Mouse (Mus musculus) forebrain, embryonic 15.5 days (tissue): ENCODE results near the gene Golm1. TPM values are rescaled to one million over a fixed set of nuclear protein-coding genes. Genes with fewer than 3 reads are reported as not detected.
A peak's percentile ranks its signal among the peaks of the same experiment; 100 is the strongest.

Source experiments
- ATAC-seq: fragments of 200-750 bp; cut with Nextera tagmentation; replicated peaks from 2 replicates; pipeline ENCODE4 v1.8.0; 2017; ENCODE audit warnings: mild to moderate bottlenecking, moderate TSS enrichment, moderate library complexity
- H3K27ac ChIP-seq: fragments of 300-500 bp; sonication (generic); replicated peaks from 2 replicates; pipeline ENCODE4 v1.5.1; 2015; ENCODE audit warnings: mild to moderate bottlenecking, inconsistent platforms
- H3K27me3 ChIP-seq: fragments of 300-500 bp; sonication (generic); 2 replicates; pipeline ENCODE4 v1.6.1; 2015; ENCODE audit warnings: inconsistent platforms
- H3K36me3 ChIP-seq: fragments of 300-500 bp; sonication (generic); 2 replicates; pipeline ENCODE4 v1.6.1; 2015; ENCODE audit warnings: mild to moderate bottlenecking, inconsistent platforms
- H3K4me1 ChIP-seq: fragments of 300-500 bp; sonication (generic); 2 replicates; pipeline ENCODE4 v1.6.1; 2015; ENCODE audit warnings: inconsistent platforms
- H3K4me2 ChIP-seq: fragments of 300-500 bp; sonication (generic); replicated peaks from 2 replicates; pipeline ENCODE4 v1.6.1; 2015; ENCODE audit warnings: mild to moderate bottlenecking, inconsistent platforms
- H3K4me3 ChIP-seq: fragments of 300-500 bp; sonication (generic); 2 replicates; pipeline ENCODE4 v1.5.1; 2015; ENCODE audit warnings: mild to moderate bottlenecking, inconsistent platforms
- H3K9ac ChIP-seq: fragments of 300-500 bp; sonication (generic); replicated peaks from 2 replicates; pipeline ENCODE4 v1.6.1; 2015; ENCODE audit warnings: mild to moderate bottlenecking, inconsistent platforms
- H3K9me3 ChIP-seq: fragments of 300-500 bp; sonication (generic); 2 replicates; pipeline ENCODE4 v1.6.1; 2016; ENCODE audit warnings: inconsistent platforms
- WGBS: fragments of 180-500 bp; shearing (Covaris S2); methylation state at CpG from one replicate; pipeline ENCODE4 v1.1.7; 2015; ENCODE audit warnings: mixed read lengths; 5-methylcytosine and 5-hydroxymethylcytosine counted together
- polyA plus RNA-seq: library from polyadenylated mRNA; unstranded; fragments of >200 nt; fragmentation: Nextera tagmentation; extraction: Ambion mirVana; gene quantifications from 2 replicates; pipeline ENCODE4 v1.2.1, GENCODE M21; 2015

Gene Golm1
- polyA plus RNA-seq, 1 experiment from 2014 or later, result 48.6 TPM

GRCm38 (mm10) chr13:59674215-59674614 lies 1.4 kb downstream of the Golm1 start:
- ATAC-seq, result 0 out of 2 replicates have a peak, but pooled peaks have one; percentile 8
- Histone ChIP-seq H3K9ac (peak overlapping the region; percentile 81), H3K4me2 (peak overlapping the region; percentile 80), H3K9me3 (no peaks in the 10 kb centered on the region), H3K27me3 (no peaks in the 10 kb centered on the region), H3K27ac (peak overlapping the region; percentile 88), H3K36me3 (no peaks in the 10 kb centered on the region), H3K4me3 (peak overlapping the region; percentile 72), H3K4me1 (peaks cover 29% of the 10 kb centered on the region)
- 1% methylated on average over 3 of the region's 3 CpGs for WGBS

GRCm38 (mm10) chr13:59673597-59673996 lies 2.0 kb downstream of the Golm1 start:
- peaks cover 29% of the 10 kb centered on the region for H3K4me1 ChIP-seq
- peak overlapping the region; percentile 53; the same call in 1 of the 2 replicates for H3K27ac ChIP-seq
- no peaks in the 10 kb centered on the region for H3K27me3 ChIP-seq
- H3K4me3 ChIP-seq, result peak overlapping the region; percentile 72
- ATAC-seq, result no peak
- H3K9me3 ChIP-seq, result no peaks in the 10 kb centered on the region
- no peaks in the 10 kb centered on the region for H3K36me3 ChIP-seq
- peak overlapping the region; percentile 80 for H3K4me2 ChIP-seq
- peak overlapping the region; percentile 43; the same call in 1 of the 2 replicates for H3K9ac ChIP-seq
- WGBS, result 9% methylated on average over 7 of the region's 7 CpGs

GRCm38 (mm10) chr13:59672248-59672647 lies 3.4 kb downstream of the Golm1 start:
- Histone ChIP-seq H3K27ac (peak overlapping the region; percentile 59; the same call in 1 of the 2 replicates), H3K9me3 (no peaks in the 10 kb centered on the region), H3K4me3 (no peak overlapping the region), H3K9ac (no peak overlapping the region), H3K27me3 (no peaks in the 10 kb centered on the region), H3K4me1 (peaks cover 29% of the 10 kb centered on the region), H3K4me2 (no peak overlapping the region; the same call in 1 of the 2 replicates), H3K36me3 (no peaks in the 10 kb centered on the region)
- 76% methylated on average over 6 of the region's 6 CpGs for WGBS
- ATAC-seq, result no peak

DNA sequence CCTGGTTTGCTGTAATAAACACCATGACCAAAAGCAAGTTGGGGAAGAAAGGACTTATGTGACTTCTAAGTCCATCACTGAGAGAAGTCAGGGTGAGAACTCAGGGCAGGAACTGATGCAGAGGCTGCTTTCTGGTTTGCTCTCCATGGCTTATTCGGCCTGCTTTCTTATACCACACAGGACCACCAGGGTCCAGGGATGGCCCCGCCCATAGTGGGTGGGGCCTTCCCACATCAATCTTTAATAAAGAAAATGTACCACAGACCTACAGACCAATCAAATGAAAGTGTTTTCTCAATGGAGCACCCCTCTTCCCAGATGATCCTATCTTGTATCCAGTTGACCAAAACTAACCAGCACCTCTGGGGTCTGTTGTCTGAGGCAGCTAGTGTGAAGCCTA lies 4.1 kb downstream of the Golm1 start:
- Histone ChIP-seq H3K27me3 (no peaks in the 10 kb centered on the region), H3K36me3 (no peaks in the 10 kb centered on the region), H3K9ac (no peak overlapping the region), H3K4me1 (peaks cover 29% of the 10 kb centered on the region), H3K4me3 (no peak overlapping the region), H3K4me2 (no peak overlapping the region), H3K9me3 (no peaks in the 10 kb centered on the region), H3K27ac (peak overlapping the region; percentile 59)
- 41% methylated on average over 2 of the region's 2 CpGs for WGBS
- no peak for ATAC-seq

- no peak overlapping the region for H3K9ac ChIP-seq
- no peak overlapping the region for H3K4me2 ChIP-seq
- no peaks in the 10 kb centered on the region for H3K9me3 ChIP-seq
- ATAC-seq, result no peak
- H3K27ac ChIP-seq, result no peak overlapping the region
- WGBS, result 82% methylated on average over 10 of the region's 10 CpGs
- H3K36me3 ChIP-seq, result 0 out of 2 replicates have a peak, but pooled peaks cover 3% of the 10 kb centered on the region
- H3K4me3 ChIP-seq, result no peak overlapping the region
- H3K4me1 ChIP-seq, result peaks cover 29% of the 10 kb centered on the region
- no peaks in the 10 kb centered on the region for H3K27me3 ChIP-seq
Measured at GRCm38 (mm10) chr13:59669946-59670345, 5.7 kb downstream of the Golm1 start.

DNA sequence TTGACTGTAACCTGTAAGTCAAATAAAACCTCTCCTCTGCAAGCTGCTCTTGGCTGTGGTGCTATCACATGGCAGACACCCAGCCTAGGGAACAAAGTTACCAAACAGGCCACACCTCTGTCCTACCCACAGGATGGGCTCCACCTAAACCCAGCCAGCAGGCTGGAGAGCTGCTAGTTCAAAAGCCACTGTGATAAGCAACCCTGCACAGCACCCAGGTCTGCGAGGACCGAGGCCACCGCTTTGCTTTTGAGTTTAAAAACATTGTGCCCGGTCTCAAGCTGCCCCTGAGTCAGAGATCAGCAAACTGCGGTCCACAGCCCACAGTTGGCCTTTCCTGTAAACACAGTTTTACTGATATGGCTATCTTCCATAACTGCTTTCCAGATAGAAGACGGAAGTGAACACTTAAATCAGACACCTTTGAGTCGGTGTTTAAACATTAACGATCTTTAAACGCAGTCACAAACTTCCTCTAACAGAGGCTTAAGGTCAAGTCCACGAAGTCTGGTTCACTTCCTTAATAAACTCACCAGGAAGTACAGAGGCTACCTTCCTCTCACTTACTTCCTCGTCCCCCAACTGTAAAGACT lies 7.0 kb downstream of the Golm1 start:
- WGBS, result 88% methylated on average over 11 of the region's 11 CpGs
- peaks cover 17% of the 10 kb centered on the region for H3K4me1 ChIP-seq
- H3K9ac ChIP-seq, result no peak overlapping the region
- H3K36me3 ChIP-seq, result peaks cover 12% of the 10 kb centered on the region; the same call in 1 of the 2 replicates
- no peaks in the 10 kb centered on the region for H3K9me3 ChIP-seq
- H3K27me3 ChIP-seq, result no peaks in the 10 kb centered on the region
- H3K4me2 ChIP-seq, result no peak overlapping the region
- 0 out of 2 replicates have a peak overlapping the region, but pooled peaks have one; percentile 10 for H3K27ac ChIP-seq
- no peak overlapping the region for H3K4me3 ChIP-seq
- ATAC-seq, result no peak

GRCm38 (mm10) chr13:59667763-59668162 lies 7.8 kb downstream of the Golm1 start:
- Histone ChIP-seq H3K4me3 (no peak overlapping the region), H3K4me2 (no peak overlapping the region), H3K36me3 (peaks cover 17% of the 10 kb centered on the region; the same call in 1 of the 2 replicates), H3K9me3 (no peaks in the 10 kb centered on the region), H3K9ac (no peak overlapping the region), H3K4me1 (peaks cover 11% of the 10 kb centered on the region), H3K27ac (no peak overlapping the region), H3K27me3 (no peaks in the 10 kb centered on the region)
- WGBS, result 83% methylated on average over 5 of the region's 5 CpGs
- ATAC-seq, result no peak

GRCm38 (mm10) chr13:59663939-59664712 lies 11.5 kb downstream of the Golm1 start:
- Histone ChIP-seq H3K36me3 (peaks cover 24% of the 10 kb centered on the region; the same call in 1 of the 2 replicates), H3K27ac (no peak overlapping the region), H3K4me2 (no peak overlapping the region), H3K9ac (no peak overlapping the region), H3K9me3 (no peaks in the 10 kb centered on the region), H3K4me1 (no peaks in the 10 kb centered on the region), H3K27me3 (no peaks in the 10 kb centered on the region), H3K4me3 (no peak overlapping the region)
- no peak for ATAC-seq
- WGBS, result 95% methylated on average over 19 of the region's 19 CpGs

- Histone ChIP-seq H3K4me1 (peaks cover 9% of the 10 kb centered on the region), H3K4me3 (no peak overlapping the region), H3K27ac (no peak overlapping the region), H3K36me3 (peaks cover 31% of the 10 kb centered on the region; the same call in 1 of the 2 replicates), H3K27me3 (no peaks in the 10 kb centered on the region), H3K4me2 (no peak overlapping the region), H3K9me3 (no peaks in the 10 kb centered on the region), H3K9ac (no peak overlapping the region)
- ATAC-seq, result no peak
- WGBS, result 96% methylated on average over 12 of the region's 12 CpGs
Measured at GRCm38 (mm10) chr13:59661966-59662365, 13.6 kb downstream of the Golm1 start.

GRCm38 (mm10) chr13:59661387-59661786 lies 14.2 kb downstream of the Golm1 start:
- no peak for ATAC-seq
- peaks cover 15% of the 10 kb centered on the region for H3K4me1 ChIP-seq
- no peaks in the 10 kb centered on the region for H3K9me3 ChIP-seq
- H3K4me2 ChIP-seq, result no peak overlapping the region
- H3K27me3 ChIP-seq, result no peaks in the 10 kb centered on the region
- WGBS, result 92% methylated on average over 8 of the region's 8 CpGs
- peaks cover 31% of the 10 kb centered on the region; the same call in 1 of the 2 replicates for H3K36me3 ChIP-seq
- no peak overlapping the region for H3K4me3 ChIP-seq
- H3K27ac ChIP-seq, result no peak overlapping the region
- no peak overlapping the region for H3K9ac ChIP-seq

- H3K9me3 ChIP-seq, result no peaks in the 10 kb centered on the region
- H3K4me1 ChIP-seq, result peaks cover 17% of the 10 kb centered on the region
- H3K36me3 ChIP-seq, result peaks cover 31% of the 10 kb centered on the region; the same call in 1 of the 2 replicates
- H3K27ac ChIP-seq, result no peak overlapping the region
- no peak overlapping the region for H3K9ac ChIP-seq
- H3K4me3 ChIP-seq, result no peak overlapping the region
- H3K27me3 ChIP-seq, result no peaks in the 10 kb centered on the region
- no peak for ATAC-seq
- WGBS, result 96% methylated on average over 3 of the region's 3 CpGs
- H3K4me2 ChIP-seq, result no peak overlapping the region
Measured at GRCm38 (mm10) chr13:59660371-59660770, 15.2 kb downstream of the Golm1 start.

DNA sequence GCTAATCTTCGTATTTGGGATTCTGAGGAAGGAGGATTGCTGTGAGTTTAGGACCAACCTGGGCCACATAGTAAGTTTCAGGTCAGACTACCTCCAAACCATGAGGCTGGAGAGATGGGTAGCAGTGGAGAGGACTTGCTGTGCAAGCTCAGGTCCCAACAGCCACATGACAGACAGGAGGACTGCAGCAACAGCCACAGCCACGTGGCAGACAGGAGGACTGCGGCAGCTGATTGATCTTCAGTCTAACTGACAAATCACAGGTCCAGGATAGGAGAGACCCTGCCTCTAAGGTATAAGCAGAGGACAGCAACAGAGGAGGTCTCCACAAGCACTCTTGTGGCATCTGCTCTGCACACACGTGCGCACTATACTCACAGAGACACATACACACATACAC lies 17.8 kb downstream of the Golm1 start:
- WGBS, result 87% methylated on average over 5 of the region's 5 CpGs
- Histone ChIP-seq H3K27ac (peak overlapping the region; percentile 83), H3K4me3 (no peak overlapping the region), H3K9ac (no peak overlapping the region), H3K27me3 (no peaks in the 10 kb centered on the region), H3K9me3 (no peaks in the 10 kb centered on the region), H3K36me3 (peaks cover 14% of the 10 kb centered on the region; the same call in 1 of the 2 replicates), H3K4me2 (no peak overlapping the region), H3K4me1 (peaks cover 25% of the 10 kb centered on the region)
- no peak for ATAC-seq
